Mouse (Mus musculus) testis, adult 2 months (tissue): ENCODE data around the gene Wnt4. TPM values are rescaled to one million over a fixed set of nuclear protein-coding genes. Genes with fewer than 3 reads are reported as not detected.

ENCODE experiments used
- H3K27ac ChIP-seq: fragments of 200-500 bp; 2 replicates; pipeline ENCODE4 v1.5.1; 2012; ENCODE audit warnings: low read depth, low read length; ENCODE audit not compliant: control insufficient read depth, insufficient read depth
- H3K27me3 ChIP-seq: fragments of 200-500 bp; 2 replicates; pipeline ENCODE4 v1.6.1; 2012; ENCODE audit warnings: mild to moderate bottlenecking, low read length, moderate library complexity; ENCODE audit not compliant: control insufficient read depth, insufficient read depth
- H3K36me3 ChIP-seq: fragments of 200-500 bp; 2 replicates; pipeline ENCODE4 v1.6.1; 2012; ENCODE audit warnings: mild to moderate bottlenecking, low read length; ENCODE audit not compliant: control insufficient read depth, insufficient read depth
- H3K4me1 ChIP-seq: fragments of 200-500 bp; 2 replicates; pipeline ENCODE4 v1.6.1; 2012; ENCODE audit warnings: low read length; ENCODE audit not compliant: control insufficient read depth, insufficient read depth
- H3K4me3 ChIP-seq: fragments of 200-500 bp; 2 replicates; pipeline ENCODE4 v1.5.1; 2012; ENCODE audit warnings: low read depth, mild to moderate bottlenecking, low read length, moderate library complexity, mixed read lengths; ENCODE audit not compliant: control insufficient read depth
- CTCF ChIP-seq: fragments of 200-500 bp; IDR thresholded peaks from 2 replicates; pipeline ENCODE4 v1.5.1; 2012; ENCODE audit warnings: low read depth, mild to moderate bottlenecking, inconsistent platforms, low read length, moderate library complexity; ENCODE audit not compliant: control insufficient read depth, insufficient read depth, insufficient replicate concordance
- POLR2A ChIP-seq: fragments of 200-500 bp; IDR thresholded peaks from 2 replicates; pipeline ENCODE4 v1.6.1; 2012; ENCODE audit warnings: low read depth, mild to moderate bottlenecking, inconsistent platforms, low read length, moderate library complexity; ENCODE audit not compliant: control insufficient read depth
- polyA plus RNA-seq: library from polyadenylated mRNA; depleted of rRNA; stranded (reverse); fragments of >200 nt; gene quantifications from 2 replicates; pipeline ENCODE4 v1.2.3, GENCODE M21; 2012; rRNA removed

The Wnt4 gene
- 0.05 and 0.72 TPM in 2 replicates for polyA plus RNA-seq

DNA sequence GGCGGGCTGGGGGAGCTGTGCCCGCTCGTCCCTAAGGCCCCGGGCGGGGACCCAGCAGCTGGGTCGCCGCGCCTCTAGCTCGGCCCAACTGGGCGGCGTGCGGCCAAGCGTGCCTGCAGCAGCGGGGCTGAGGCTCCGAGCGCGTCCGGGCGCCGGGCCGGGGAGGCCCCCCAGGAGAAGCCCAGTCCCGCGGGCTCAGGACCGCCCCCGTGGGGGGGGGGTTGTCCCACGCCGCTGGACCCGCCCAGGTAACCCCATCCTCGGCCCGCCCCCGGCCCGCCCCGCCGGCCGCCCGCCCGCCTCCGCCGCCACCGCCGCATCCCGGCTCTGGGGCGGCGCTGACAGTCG, at the start of gene Wnt4:
Wnt4 (plus strand) TSS at position 324 of the 348 bp plus-strand sequence.
- Histone ChIP-seq H3K27me3 (no peaks in the 10 kb centered on the region), H3K27ac (no peak within 1 kb of the TSS), H3K4me1 (peaks cover 6% of the 10 kb centered on the region), H3K4me3 (peak within 1 kb of the TSS; percentile 50), H3K36me3 (no peaks in the 10 kb centered on the region)
- TF ChIP-seq CTCF (no peak), POLR2A (no peak)

DNA sequence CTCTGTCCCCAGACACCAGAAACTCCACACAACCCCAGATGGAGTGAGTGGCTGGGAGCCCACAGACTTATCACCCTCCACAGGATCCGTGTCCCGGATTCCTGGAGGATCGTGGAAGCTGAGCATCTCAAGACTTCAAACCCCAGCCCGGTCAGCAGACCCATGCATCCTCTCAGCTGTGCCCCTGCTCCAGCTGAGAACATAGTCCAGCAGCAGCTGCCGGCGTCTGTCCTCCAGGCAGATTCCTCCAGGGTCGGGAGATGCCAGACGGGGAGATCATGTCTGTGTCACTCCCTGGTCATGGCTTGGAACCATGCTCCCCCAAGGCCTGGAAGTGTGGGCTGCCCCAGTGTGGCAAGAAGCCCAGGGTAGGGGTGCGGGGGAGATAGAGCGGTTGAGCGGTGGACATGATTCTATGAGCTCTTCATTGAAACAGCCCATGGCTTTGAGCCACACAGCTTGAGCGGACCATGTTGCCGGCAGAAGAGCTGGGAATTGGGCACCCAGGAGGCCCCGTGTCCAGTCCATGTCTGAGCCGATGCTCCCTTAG, 48.6 kb upstream of the Wnt4 start:
- Histone ChIP-seq H3K36me3 (no peaks in the 10 kb centered on the region), H3K27me3 (no peaks in the 10 kb centered on the region), H3K27ac (no peak overlapping the region), H3K4me1 (no peaks in the 10 kb centered on the region; the same call in 1 of the 2 replicates), H3K4me3 (no peak overlapping the region)
- TF ChIP-seq CTCF: no peak
- TF ChIP-seq POLR2A: no peak

DNA sequence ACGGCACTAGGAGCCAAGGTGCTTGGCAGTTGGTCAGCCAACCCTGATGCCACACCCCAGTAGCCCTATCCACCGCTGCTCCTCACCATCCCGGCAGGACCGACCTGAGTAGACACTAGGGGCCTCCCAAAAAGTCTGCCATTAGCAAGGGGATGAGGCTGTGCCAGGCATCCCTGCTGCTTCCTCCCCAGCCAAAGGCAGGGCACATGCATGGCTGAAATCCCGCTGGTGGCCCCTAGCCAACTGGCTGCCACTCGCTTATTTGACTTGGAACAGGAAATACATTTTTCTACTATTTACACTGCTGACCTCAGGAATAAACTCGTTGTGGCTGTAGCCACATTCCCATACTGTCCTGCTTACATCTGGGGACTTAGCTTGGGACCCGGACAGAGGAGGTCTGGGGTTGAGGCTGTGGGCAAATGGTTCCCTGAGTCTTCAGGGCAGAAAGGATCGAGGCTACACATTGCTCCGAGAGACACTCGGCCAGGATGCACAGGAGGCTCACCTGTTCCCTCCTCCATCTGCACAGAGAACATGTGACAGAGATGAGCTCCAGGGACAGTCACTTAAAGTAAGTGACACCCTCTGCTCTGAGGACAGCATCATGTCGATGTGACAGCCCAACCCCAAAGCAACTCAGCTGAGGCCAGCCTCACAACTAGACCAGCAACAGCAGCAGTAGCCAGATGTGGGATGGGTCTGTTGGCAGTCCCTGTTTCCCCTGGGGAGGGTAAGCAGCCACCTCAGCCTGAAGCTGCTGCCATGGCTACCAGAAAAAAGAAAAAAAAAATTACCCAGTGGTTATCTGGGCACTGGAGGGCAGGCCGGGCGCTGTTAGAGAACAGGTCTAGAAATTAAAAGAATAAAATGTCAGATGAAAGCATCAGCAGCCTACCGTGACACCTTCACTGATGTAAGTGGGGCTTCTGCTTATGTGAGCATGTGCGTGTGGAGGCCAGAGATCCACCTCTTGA, 45.5 kb upstream of the Wnt4 start:
- Histone ChIP-seq H3K27ac (no peak overlapping the region), H3K27me3 (no peaks in the 10 kb centered on the region), H3K4me1 (no peaks in the 10 kb centered on the region; the same call in 1 of the 2 replicates), H3K4me3 (no peak overlapping the region), H3K36me3 (no peaks in the 10 kb centered on the region)
- TF ChIP-seq CTCF (no peak), POLR2A (no peak)

DNA sequence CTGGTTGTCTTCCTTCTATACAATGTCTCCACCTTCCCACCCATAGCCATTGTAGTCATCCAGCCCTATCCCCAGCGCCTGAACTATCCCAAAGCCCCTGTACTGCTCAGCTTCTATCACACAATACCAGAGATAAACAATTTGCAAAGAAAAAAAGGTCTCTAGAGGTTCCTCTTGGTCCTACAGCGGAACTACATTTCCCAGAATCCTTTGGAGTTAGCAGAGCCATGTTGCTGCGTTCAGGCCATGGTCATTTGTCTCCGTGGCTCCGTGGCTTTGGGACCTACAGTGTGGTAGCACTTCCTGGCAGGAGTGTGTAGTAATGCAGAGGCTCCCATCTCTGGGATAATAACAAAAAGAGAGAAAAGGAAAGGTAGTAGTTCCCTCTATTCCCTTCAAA, 43.7 kb upstream of the Wnt4 start:
- no peak for TF ChIP-seq CTCF
- no peak for TF ChIP-seq POLR2A
- Histone ChIP-seq H3K27ac (no peak overlapping the region), H3K4me3 (no peak overlapping the region), H3K4me1 (no peaks in the 10 kb centered on the region; the same call in 1 of the 2 replicates), H3K27me3 (no peaks in the 10 kb centered on the region), H3K36me3 (no peaks in the 10 kb centered on the region)

DNA sequence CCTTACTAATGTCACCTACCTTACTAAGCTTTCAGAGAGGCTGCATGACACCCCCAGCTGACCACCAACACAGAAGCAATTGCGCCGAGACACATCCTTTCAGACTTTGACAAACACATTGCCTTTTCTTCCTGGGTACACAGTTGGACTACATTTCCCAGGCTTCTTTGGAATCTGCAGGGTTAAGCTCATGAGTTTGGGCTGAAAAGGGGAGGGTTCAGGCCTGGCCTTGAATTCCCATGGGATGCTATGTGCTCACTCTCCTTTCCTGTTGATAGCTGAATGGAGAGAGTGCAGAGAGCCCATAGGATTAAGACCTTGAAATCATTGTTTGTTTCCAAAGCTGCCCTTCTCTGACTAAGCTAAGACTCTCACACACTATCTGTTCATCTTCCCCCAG, 42.8 kb upstream of the Wnt4 start:
- no peaks in the 10 kb centered on the region for H3K27me3 ChIP-seq
- no peak overlapping the region for H3K27ac ChIP-seq
- no peak overlapping the region for H3K4me3 ChIP-seq
- H3K36me3 ChIP-seq: no peaks in the 10 kb centered on the region
- H3K4me1 ChIP-seq: no peaks in the 10 kb centered on the region
- TF ChIP-seq CTCF: no peak
- TF ChIP-seq POLR2A: no peak

DNA sequence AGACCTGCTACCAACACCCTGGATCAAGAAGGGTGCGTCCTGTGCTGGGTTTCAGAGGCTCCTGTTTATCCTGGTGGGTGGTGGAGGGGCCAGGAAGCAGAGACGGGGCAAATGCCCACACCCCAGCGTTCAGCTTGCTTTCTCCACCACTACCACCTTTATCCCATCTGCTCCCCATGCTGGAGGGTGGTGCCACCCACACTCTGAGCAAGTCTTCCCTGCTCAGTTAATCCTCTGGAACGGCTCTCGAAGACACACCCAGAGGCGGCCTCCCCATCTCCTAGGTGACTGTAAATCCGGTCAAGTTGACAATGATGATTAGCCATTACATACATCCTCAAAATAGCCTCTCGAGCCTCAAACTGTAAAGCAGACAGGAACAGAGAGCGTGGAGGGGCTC, 41.9 kb upstream of the Wnt4 start:
- Histone ChIP-seq H3K27ac (no peak overlapping the region), H3K4me3 (no peak overlapping the region), H3K4me1 (no peaks in the 10 kb centered on the region), H3K36me3 (no peaks in the 10 kb centered on the region), H3K27me3 (no peaks in the 10 kb centered on the region)
- TF ChIP-seq POLR2A (no peak), CTCF (no peak)

DNA sequence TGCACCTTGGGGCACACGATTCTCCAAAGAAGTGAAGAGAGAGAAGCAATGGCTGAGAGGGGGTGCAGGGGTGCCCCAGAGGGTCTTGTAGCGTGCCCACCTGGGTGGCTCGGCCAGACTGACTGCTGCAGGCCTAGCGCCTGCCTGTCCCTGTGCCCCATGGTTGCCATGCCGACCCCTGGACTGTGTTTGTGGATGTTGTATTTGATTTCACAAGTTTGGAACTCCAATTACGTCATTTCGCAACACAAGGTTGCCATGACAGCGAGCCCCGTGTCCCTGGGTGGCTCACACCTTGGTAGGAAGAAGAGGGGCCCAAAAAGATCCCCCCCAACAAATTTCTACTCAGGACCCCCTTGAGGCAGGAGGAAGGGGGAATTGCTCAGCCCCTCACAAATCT, 32.4 kb upstream of the Wnt4 start:
- TF ChIP-seq POLR2A (no peak), CTCF (no peak)
- Histone ChIP-seq H3K36me3 (no peaks in the 10 kb centered on the region), H3K4me3 (no peak overlapping the region), H3K4me1 (no peaks in the 10 kb centered on the region), H3K27ac (no peak overlapping the region), H3K27me3 (no peaks in the 10 kb centered on the region)
